Mouse (Mus musculus) adrenal gland, adult 2 months (tissue): ENCODE results near the gene Cfdp1. TPM values are rescaled to one million over a fixed set of nuclear protein-coding genes. Genes with fewer than 3 reads are reported as not detected.

Experiments
- polyA plus RNA-seq: library from polyadenylated mRNA; depleted of rRNA; stranded (reverse); fragments of >200 nt; gene quantifications from 2 replicates; pipeline ENCODE4 v1.2.3, GENCODE M21; 2012; rRNA removed
- total RNA-seq, 2 experiments: library from RNA; stranded (reverse); gene quantifications; 2 replicates each; pipeline ENCODE4 v1.2.3; 2021

The Cfdp1 gene
- total and polyA plus RNA-seq, 3 experiments = 0.90 to 78.9 (median 71.7) TPM

Other genes starting within 250 kb of the Cfdp1 start
- gene Ldhd, start 223.9 kb downstream of the Cfdp1 start, total RNA-seq = 10 to 100 TPM; 64.5 to 82.1 TPM
- 89.4 and 93.5 TPM in 2 replicates for gene Ldhd, start 223.9 kb downstream of the Cfdp1 start, polyA plus RNA-seq
- gene Zfp1, start 210.9 kb downstream of the Cfdp1 start, total RNA-seq = 1 to 10 TPM; 6.1 to 9.8 TPM
- gene Zfp1, start 210.9 kb downstream of the Cfdp1 start, polyA plus RNA-seq = 5.3 and 5.6 TPM in 2 replicates
- under 1 TPM in 1 of 2 experiments, not detected in 1; 0.90 TPM for gene Ctrb1, start 163.3 kb downstream of the Cfdp1 start, total RNA-seq
- gene Ctrb1, start 163.3 kb downstream of the Cfdp1 start, polyA plus RNA-seq = 0.51 and 0.67 TPM in 2 replicates
- gene Bcar1, start 110.5 kb downstream of the Cfdp1 start, total RNA-seq = 10 to 100 TPM; 76.9 to 91.2 TPM
- 204 and 210 TPM in 2 replicates for gene Bcar1, start 110.5 kb downstream of the Cfdp1 start, polyA plus RNA-seq
- 1 to 10 TPM; 5.0 to 6.8 TPM for gene Tmem170, start 22.5 kb upstream of the Cfdp1 start, total RNA-seq
- 1.3 and 1.5 TPM in 2 replicates for gene Tmem170, start 22.5 kb upstream of the Cfdp1 start, polyA plus RNA-seq
- gene Chst5, start 56.2 kb upstream of the Cfdp1 start, total RNA-seq = not detected
- not detected in 2 replicates for gene Chst5, start 56.2 kb upstream of the Cfdp1 start, polyA plus RNA-seq
- 10 to 100 TPM in 1 of 2 experiments, 1 to 10 TPM in 1; 6.0 to 10.2 TPM for gene Tmem231, start 79.6 kb upstream of the Cfdp1 start, total RNA-seq
- 9.4 and 9.9 TPM in 2 replicates for gene Tmem231, start 79.6 kb upstream of the Cfdp1 start, polyA plus RNA-seq
- gene Gabarapl2, start 86.4 kb upstream of the Cfdp1 start, total RNA-seq = 100 to 1,000 TPM; 124 to 166 TPM
- 15.0 and 15.4 TPM in 2 replicates for gene Gabarapl2, start 86.4 kb upstream of the Cfdp1 start, polyA plus RNA-seq
- 1 to 10 TPM; 3.3 to 3.5 TPM for gene Adat1, start 138.0 kb upstream of the Cfdp1 start, total RNA-seq
- 1.6 and 1.9 TPM in 2 replicates for gene Adat1, start 138.0 kb upstream of the Cfdp1 start, polyA plus RNA-seq
- gene Kars, start 157.0 kb upstream of the Cfdp1 start, total RNA-seq = 100 to 1,000 TPM; 105 to 115 TPM
- gene Kars, start 157.0 kb upstream of the Cfdp1 start, polyA plus RNA-seq = 18.1 and 21.3 TPM in 2 replicates
- gene Terf2ip, start 157.1 kb upstream of the Cfdp1 start, total RNA-seq = 10 to 100 TPM; 20.1 to 22.7 TPM
- 15.4 and 16.3 TPM in 2 replicates for gene Terf2ip, start 157.1 kb upstream of the Cfdp1 start, polyA plus RNA-seq
- gene Gm6793, start 160.7 kb upstream of the Cfdp1 start, total RNA-seq = not detected
- gene Gm6793, start 160.7 kb upstream of the Cfdp1 start, polyA plus RNA-seq = not detected in 2 replicates